Mouse (Mus musculus) lung, embryonic 16.5 days (tissue): ENCODE data around the gene Hivep3. TPM values are rescaled to one million over a fixed set of nuclear protein-coding genes. Genes with fewer than 3 reads are reported as not detected.
A peak's percentile ranks its signal among the peaks of the same experiment; 100 is the strongest.

Experiments used
- ATAC-seq: fragments of 200-750 bp; cut with Nextera tagmentation; 2 replicates; pipeline ENCODE4 v1.8.0; 2017; ENCODE audit warnings: low read depth, mild to moderate bottlenecking, moderate library complexity
- H3K27ac ChIP-seq: fragments of 300-500 bp; sonication (generic); 2 replicates; pipeline ENCODE4 v1.5.1; 2014; ENCODE audit warnings: mild to moderate bottlenecking, control low read depth, low read length
- H3K27me3 ChIP-seq: fragments of 300-500 bp; sonication (generic); 2 replicates; pipeline ENCODE4 v1.6.1; 2014; ENCODE audit warnings: low read depth, low read length, mixed read lengths; ENCODE audit not compliant: control insufficient read depth, insufficient read depth
- H3K36me3 ChIP-seq: fragments of 300-500 bp; sonication (generic); 2 replicates; pipeline ENCODE4 v1.6.1; 2014; ENCODE audit warnings: low read length; ENCODE audit not compliant: control insufficient read depth, insufficient read depth
- H3K4me1 ChIP-seq: fragments of 300-500 bp; sonication (generic); replicated peaks from 2 replicates; pipeline ENCODE4 v1.6.1; 2014; ENCODE audit warnings: low read length, mixed read lengths; ENCODE audit not compliant: control insufficient read depth, insufficient read depth
- H3K4me2 ChIP-seq: fragments of 300-500 bp; sonication (generic); 2 replicates; pipeline ENCODE4 v1.6.1; 2014; ENCODE audit warnings: low read depth, low read length, control low read depth
- H3K4me3 ChIP-seq: fragments of 300-500 bp; sonication (generic); 2 replicates; pipeline ENCODE4 v1.5.1; 2014; ENCODE audit warnings: mild to moderate bottlenecking, low read length, control low read depth
- H3K9ac ChIP-seq: fragments of 300-500 bp; sonication (generic); 2 replicates; pipeline ENCODE4 v1.6.1; 2014; ENCODE audit warnings: low read length, control low read depth
- H3K9me3 ChIP-seq: fragments of 300-500 bp; sonication (generic); 2 replicates; pipeline ENCODE4 v1.6.1; 2016; ENCODE audit warnings: low read length; ENCODE audit not compliant: control insufficient read depth
- WGBS: fragments of 180-500 bp; shearing (Covaris S2); extraction: QIAGEN DNeasy Blood & Tissue Kit; methylation state at CpG from one replicate; pipeline ENCODE4 v1.1.7; 2014; 5-methylcytosine and 5-hydroxymethylcytosine counted together
- polyA plus RNA-seq: library from polyadenylated mRNA; unstranded; fragments of >200 nt; fragmentation: Nextera tagmentation; extraction: Ambion mirVana; gene quantifications from 2 replicates; pipeline ENCODE4 v1.2.1, GENCODE M21; 2015

Gene Hivep3
- polyA plus RNA-seq, 1 experiment from 2014 or later, result 30.3 TPM

GRCm38 (mm10) chr4:119825956-119826355 is 92.4 kb downstream of the Hivep3 start:
- H3K9me3 ChIP-seq, result no peaks in the 10 kb centered on the region
- ATAC-seq, result no peak
- H3K27ac ChIP-seq, result no peak overlapping the region
- H3K4me3 ChIP-seq, result no peak overlapping the region
- no peaks in the 10 kb centered on the region for H3K27me3 ChIP-seq
- WGBS, result 45% methylated on average over 3 of the region's 3 CpGs
- H3K9ac ChIP-seq, result no peak overlapping the region
- H3K36me3 ChIP-seq, result no peaks in the 10 kb centered on the region
- H3K4me1 ChIP-seq, result no peaks in the 10 kb centered on the region
- no peak overlapping the region for H3K4me2 ChIP-seq

GRCm38 (mm10) chr4:119828386-119828785 is 94.8 kb downstream of the Hivep3 start:
- WGBS, result 47% methylated on average over 3 of the region's 3 CpGs
- Histone ChIP-seq H3K27me3 (no peaks in the 10 kb centered on the region), H3K4me3 (no peak overlapping the region), H3K9ac (no peak overlapping the region), H3K9me3 (no peaks in the 10 kb centered on the region), H3K27ac (no peak overlapping the region), H3K36me3 (no peaks in the 10 kb centered on the region), H3K4me2 (no peak overlapping the region), H3K4me1 (no peaks in the 10 kb centered on the region)
- ATAC-seq, result no peak

GRCm38 (mm10) chr4:119828996-119829395 is 95.4 kb downstream of the Hivep3 start:
- 70% methylated on average over 4 of the region's 4 CpGs for WGBS
- no peak for ATAC-seq

GRCm38 (mm10) chr4:119833333-119833732 is 99.7 kb downstream of the Hivep3 start:
- H3K9me3 ChIP-seq, result no peaks in the 10 kb centered on the region
- 57% methylated on average over 9 of the region's 9 CpGs for WGBS
- H3K9ac ChIP-seq, result no peak overlapping the region
- ATAC-seq, result no peak
- no peak overlapping the region for H3K4me3 ChIP-seq
- H3K36me3 ChIP-seq, result no peaks in the 10 kb centered on the region
- H3K27me3 ChIP-seq, result no peaks in the 10 kb centered on the region
- peaks cover 8% of the 10 kb centered on the region for H3K4me1 ChIP-seq
- H3K27ac ChIP-seq, result no peak overlapping the region
- no peak overlapping the region for H3K4me2 ChIP-seq

More at GRCm38 (mm10) chr4:119828996-119829395, 95.4 kb downstream of the Hivep3 start:
- no peak overlapping the region for H3K4me2 ChIP-seq
- no peak overlapping the region for H3K4me3 ChIP-seq
- no peaks in the 10 kb centered on the region for H3K27me3 ChIP-seq
- no peak overlapping the region for H3K9ac ChIP-seq
- H3K27ac ChIP-seq, result no peak overlapping the region
- H3K9me3 ChIP-seq, result no peaks in the 10 kb centered on the region
- H3K36me3 ChIP-seq, result no peaks in the 10 kb centered on the region
- no peaks in the 10 kb centered on the region for H3K4me1 ChIP-seq

DNA sequence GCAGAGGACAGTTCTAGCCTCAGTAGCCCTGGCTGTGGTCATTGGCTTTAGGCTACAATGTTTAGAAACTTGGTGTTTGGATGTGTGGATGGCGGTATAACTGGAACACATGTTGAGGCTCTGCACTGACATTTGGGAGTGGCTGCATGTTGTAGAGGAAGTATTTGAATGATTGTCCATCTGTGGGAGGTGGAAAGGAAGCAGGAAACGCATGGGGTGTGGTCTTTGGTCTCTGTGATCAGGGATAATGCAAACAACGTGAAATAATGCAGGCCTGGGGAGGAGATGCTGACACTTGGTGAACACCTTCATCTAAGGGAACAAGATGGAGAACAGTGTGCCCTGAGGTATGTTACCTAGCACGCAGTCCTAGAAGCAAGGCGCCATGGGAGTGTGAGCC is 100.3 kb downstream of the Hivep3 start:
- no peak for ATAC-seq
- H3K4me3 ChIP-seq, result no peak overlapping the region
- no peak overlapping the region for H3K4me2 ChIP-seq
- H3K9ac ChIP-seq, result no peak overlapping the region
- WGBS, result 65% methylated on average over 5 of the region's 5 CpGs
- H3K27ac ChIP-seq, result no peak overlapping the region
- H3K4me1 ChIP-seq, result peaks cover 8% of the 10 kb centered on the region
- H3K9me3 ChIP-seq, result no peaks in the 10 kb centered on the region
- H3K27me3 ChIP-seq, result no peaks in the 10 kb centered on the region
- no peaks in the 10 kb centered on the region for H3K36me3 ChIP-seq

GRCm38 (mm10) chr4:119836181-119836580 is 102.6 kb downstream of the Hivep3 start:
- Histone ChIP-seq H3K4me3 (no peak overlapping the region), H3K27me3 (no peaks in the 10 kb centered on the region), H3K9me3 (no peaks in the 10 kb centered on the region), H3K4me2 (no peak overlapping the region), H3K36me3 (no peaks in the 10 kb centered on the region), H3K4me1 (peaks cover 8% of the 10 kb centered on the region), H3K27ac (no peak overlapping the region), H3K9ac (no peak overlapping the region)
- WGBS, result 64% methylated on average over 3 of the region's 3 CpGs
- no peak for ATAC-seq

GRCm38 (mm10) chr4:119837505-119838065 is 104.0 kb downstream of the Hivep3 start:
- peaks cover 8% of the 10 kb centered on the region for H3K4me1 ChIP-seq
- no peaks in the 10 kb centered on the region for H3K36me3 ChIP-seq
- no peak overlapping the region for H3K4me2 ChIP-seq
- no peak overlapping the region for H3K4me3 ChIP-seq
- H3K27ac ChIP-seq, result no peak overlapping the region
- no peak overlapping the region for H3K9ac ChIP-seq
- H3K9me3 ChIP-seq, result no peaks in the 10 kb centered on the region
- ATAC-seq, result no peak
- WGBS, result 78% methylated on average over 1 of the region's 1 CpGs
- no peaks in the 10 kb centered on the region for H3K27me3 ChIP-seq

DNA sequence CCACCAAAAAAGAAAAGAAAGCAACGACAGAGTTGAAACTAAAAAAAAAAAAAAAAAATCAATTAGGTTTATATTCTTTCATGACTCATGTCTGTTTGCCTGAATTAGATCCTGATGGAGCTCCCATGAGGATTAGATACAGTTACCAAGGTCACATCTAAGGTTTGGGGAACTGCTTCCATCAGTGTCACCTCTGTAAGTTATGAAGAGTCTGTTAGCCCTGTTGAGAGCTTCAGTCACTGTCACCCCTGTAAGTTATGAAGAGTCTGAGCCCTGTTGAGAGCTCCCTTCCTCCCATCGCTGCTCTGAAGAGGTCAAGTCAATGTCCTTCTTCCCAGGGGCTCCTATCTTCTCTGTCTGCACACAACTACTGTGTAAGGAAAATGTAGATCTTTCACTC is 104.7 kb downstream of the Hivep3 start:
- no peak overlapping the region for H3K9ac ChIP-seq
- peaks cover 12% of the 10 kb centered on the region for H3K4me1 ChIP-seq
- WGBS, result 50% methylated on average over 2 of the region's 2 CpGs
- no peak overlapping the region for H3K4me2 ChIP-seq
- H3K36me3 ChIP-seq, result no peaks in the 10 kb centered on the region
- H3K27ac ChIP-seq, result no peak overlapping the region
- H3K4me3 ChIP-seq, result no peak overlapping the region
- no peak for ATAC-seq
- H3K27me3 ChIP-seq, result no peaks in the 10 kb centered on the region
- no peaks in the 10 kb centered on the region for H3K9me3 ChIP-seq

DNA sequence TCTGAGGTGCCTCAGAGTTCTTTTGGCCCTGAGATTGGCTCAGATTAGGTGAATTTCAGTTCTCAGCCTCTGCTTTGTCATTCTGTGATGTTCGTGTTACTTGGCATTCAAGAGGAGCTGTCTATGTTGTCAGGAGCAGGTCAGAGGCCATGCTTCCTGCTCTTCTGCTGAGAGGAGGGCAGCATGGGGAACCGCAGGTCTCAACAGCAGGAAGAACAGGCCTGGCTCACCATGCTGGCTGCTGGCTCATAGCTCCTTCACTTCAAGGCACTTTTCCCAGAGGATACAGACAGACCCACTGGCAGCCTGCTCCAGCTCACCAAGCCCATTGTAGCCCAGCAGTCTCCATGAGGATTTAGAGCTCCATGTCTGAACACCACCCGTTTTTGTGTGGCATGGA is 109.7 kb downstream of the Hivep3 start:
- Histone ChIP-seq H3K9me3 (no peaks in the 10 kb centered on the region), H3K36me3 (no peaks in the 10 kb centered on the region), H3K27ac (peak overlapping the region; percentile 90), H3K27me3 (no peaks in the 10 kb centered on the region), H3K4me1 (peaks cover 20% of the 10 kb centered on the region), H3K4me3 (no peak overlapping the region), H3K4me2 (no peak overlapping the region), H3K9ac (no peak overlapping the region)
- WGBS, result 19% methylated on average over 3 of the region's 3 CpGs
- ATAC-seq, result peak; percentile 44

DNA sequence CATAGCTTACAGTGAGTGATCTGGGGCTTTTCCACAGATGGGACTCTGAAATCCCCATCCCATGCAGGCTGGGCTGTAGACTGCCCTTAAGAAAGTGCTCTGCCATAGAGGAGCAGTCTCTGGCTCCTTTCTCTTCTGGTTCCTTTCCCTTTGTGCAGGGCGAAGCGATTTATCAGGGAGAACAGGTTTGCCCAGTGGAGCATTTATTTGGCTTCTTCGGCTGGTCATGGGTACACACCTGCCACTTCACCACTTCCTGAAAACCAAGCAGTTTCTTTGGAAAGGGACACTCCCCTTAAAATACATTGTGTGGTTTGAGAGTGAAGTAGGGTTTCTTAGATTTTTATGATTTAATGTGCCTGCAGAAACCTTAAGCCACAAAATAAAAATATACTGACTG is 110.7 kb downstream of the Hivep3 start:
- peak; percentile 81 for ATAC-seq
- Histone ChIP-seq H3K9ac (0 out of 2 replicates have a peak overlapping the region, but pooled peaks have one; percentile 22), H3K4me2 (no peak overlapping the region), H3K27me3 (no peaks in the 10 kb centered on the region), H3K4me3 (no peak overlapping the region), H3K27ac (peak overlapping the region; percentile 90), H3K4me1 (peaks cover 22% of the 10 kb centered on the region), H3K9me3 (no peaks in the 10 kb centered on the region), H3K36me3 (no peaks in the 10 kb centered on the region)
- whole genome bisulfite sequencing, result 53% methylated on average over 3 of the region's 3 CpGs
